Mouse (Mus musculus): ENCODE data around the gene Dmkn.

GRCm38 (mm10) chr7:30785721-30786546 lies 22.4 kb downstream of the Dmkn start:
- TF ChIP-seq CTCF (IDR thresholded peaks at IDR 0.05; ENCODE audit: insufficient read depth, low read length) (no peak), POLR2A (IDR thresholded peaks at IDR 0.05; ENCODE audit: borderline replicate concordance, extremely low read depth, low read depth, low read length) (no peak)

All from lung, adult 2 months (tissue).